Mouse (Mus musculus): ENCODE results near the gene Stk11.
A peak's percentile ranks its signal among the peaks of the same experiment; 100 is the strongest.

The Stk11 gene

DNA sequence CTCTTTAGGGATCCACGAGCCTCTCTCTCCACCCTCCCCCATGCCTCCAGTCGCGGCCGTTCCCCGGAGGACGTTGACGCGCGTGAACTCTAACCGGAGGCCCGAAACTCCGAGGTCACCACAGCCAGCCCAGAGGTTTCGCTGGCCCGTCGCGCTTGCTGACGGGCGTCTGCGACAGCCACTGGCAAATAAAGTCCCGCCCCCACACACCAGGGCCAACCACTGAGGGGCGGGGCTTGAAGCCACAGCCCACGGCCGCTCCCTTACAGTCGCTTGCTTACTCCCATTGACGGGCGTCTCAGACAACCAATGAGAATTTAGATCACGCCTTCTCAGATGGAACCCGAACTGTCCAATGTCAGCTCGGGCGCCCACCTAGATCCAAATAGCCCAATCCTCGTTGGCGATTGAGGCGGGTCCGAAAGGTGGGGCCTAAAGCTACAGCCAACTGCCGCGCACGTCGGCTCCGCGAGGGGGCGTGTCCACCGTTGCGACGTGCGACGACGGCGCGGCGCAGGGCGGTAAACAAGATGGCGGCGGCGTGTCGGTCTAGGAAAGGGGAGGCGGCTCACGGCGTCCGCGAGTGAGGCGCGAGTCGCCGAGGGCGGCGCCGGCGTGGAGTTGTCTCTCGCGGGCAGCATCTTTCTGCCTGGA is at the start of gene Stk11:
Gene Stk11 (plus strand): TSS at position 514 of the 654 bp plus-strand sequence.
- DNase-seq (ENCODE audit: low read depth): peak; percentile 100

- DNase-seq (ENCODE audit: low read depth): no peak
Measured at GRCm38 (mm10) chr10:80069251-80069650, 46.4 kb upstream of the Stk11 start.

- no peak for DNase-seq (ENCODE audit: low read depth)
Measured at GRCm38 (mm10) chr10:80069948-80070450, 45.6 kb upstream of the Stk11 start.

DNA sequence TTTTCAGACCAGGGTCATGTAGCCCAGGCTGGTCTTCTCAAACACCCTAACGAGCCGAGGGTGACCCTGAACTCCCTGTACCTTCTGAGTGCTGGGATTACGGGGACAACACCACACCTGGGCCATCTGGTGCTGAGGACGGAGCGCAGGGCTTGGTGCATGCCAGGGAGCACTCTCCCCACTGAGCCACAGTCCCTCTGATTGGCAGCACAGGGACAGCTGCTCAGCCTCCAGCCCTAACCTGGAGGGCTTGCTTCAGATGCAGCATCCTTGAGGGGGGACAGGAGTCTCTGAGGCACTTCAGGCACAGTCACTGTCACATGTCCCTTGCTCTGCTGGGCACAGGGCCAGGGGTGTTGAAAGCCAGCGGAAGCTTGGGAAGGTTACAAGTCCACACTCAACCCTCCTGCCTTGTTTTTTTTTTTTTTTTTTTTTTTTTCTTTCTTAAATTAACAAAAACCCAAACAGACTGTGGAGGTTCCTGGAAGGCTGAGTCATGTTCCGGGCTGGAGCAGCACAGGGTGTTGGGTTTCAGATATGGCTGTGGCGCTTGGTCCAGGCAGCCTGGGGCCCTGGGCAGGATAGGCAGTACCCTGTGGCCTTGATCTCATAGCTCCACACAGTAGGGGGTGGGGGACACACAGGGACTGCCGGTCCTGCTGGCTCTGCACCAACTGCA is 44.6 kb upstream of the Stk11 start:
- peak; percentile 77 for DNase-seq (ENCODE audit: low read depth)

DNA sequence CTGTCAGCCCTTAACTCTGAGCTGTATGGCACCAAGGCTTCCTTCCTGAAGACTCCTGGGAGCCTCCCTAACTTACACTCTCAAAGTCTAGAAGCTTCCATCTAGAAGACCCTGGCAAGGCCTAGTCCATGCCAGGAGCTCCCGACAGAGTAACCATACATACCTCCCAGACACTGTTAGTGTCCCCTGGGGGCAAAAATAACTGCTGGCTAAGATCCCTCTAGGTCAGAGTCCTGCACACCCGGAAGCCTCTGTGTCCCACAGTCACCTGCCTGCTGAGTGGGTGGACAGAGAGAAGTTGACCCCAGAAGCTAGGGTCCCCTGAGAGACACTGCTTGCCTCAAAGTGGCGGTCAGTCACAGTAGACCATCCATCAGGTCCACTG is 44.1 kb upstream of the Stk11 start:
- DNase-seq (ENCODE audit: low read depth): no peak

DNA sequence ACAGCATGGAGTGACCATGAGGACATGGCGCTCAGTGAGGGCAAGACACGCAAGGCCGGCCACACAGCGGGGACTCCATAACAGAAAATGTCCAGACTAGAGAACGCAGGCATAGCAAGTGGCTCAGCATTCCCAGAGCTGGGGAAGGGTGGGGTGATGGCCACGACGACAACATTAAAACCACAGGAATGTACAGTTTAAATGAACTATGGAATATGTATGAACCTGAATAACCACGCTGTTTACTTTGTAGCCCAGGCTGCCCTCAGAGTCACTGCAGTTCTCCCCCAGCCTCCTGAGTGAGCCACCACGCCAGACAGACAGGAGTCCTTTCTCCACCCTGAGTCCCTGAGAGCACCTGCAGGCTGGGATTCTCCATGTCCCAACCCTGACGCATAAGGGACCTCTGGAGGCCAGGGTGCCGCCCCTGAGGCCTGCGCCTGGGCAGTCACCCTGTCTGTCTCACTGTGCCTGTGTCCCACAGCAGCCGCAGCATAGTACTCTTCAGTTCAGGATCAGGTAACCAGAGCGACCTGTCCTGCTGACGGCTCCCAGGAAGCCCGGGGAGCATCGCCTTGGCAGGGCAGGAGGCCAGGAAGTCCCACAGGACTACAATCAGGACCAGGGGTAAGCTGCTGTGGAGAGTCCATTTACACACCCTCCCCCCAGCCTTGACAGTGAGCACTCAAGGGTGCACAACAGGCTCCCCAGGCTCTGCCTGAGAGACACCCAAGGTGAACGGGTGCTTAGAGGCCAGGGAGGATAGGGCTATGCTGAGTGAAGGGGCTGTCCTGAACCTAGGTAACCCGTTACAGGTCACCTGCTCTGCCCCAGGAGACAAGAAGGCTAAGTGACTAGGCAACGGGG is 42.7 kb upstream of the Stk11 start:
- no peak for DNase-seq (ENCODE audit: low read depth)

- peak; percentile 41 for DNase-seq (ENCODE audit: low read depth)
Measured at GRCm38 (mm10) chr10:80074813-80075601, 40.6 kb upstream of the Stk11 start.

GRCm38 (mm10) chr10:80075924-80076323 is 39.7 kb upstream of the Stk11 start:
- DNase-seq (ENCODE audit: low read depth): no peak

- no peak for DNase-seq (ENCODE audit: low read depth)
Measured at GRCm38 (mm10) chr10:80076386-80076785, 39.2 kb upstream of the Stk11 start.

DNA sequence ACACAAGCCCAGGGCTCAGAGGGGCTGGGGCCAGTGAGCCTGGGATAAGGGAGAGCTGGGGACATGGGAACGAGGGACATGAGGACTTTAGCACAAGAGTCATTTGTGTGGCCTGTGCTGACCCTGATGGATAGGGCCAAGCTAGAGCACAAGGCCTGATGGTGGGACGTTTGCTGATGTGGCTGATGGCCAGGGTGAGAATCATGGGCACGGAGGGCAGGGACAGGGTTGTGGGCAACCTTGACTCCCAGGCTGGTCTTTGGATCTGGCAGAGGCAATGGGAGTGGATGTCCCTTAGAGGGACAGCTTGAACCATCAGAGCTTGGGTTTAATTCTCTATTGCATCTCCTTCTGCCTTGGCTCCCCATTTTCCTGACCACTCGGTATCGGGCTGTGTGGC is 38.3 kb upstream of the Stk11 start:
- DNase-seq (ENCODE audit: low read depth): no peak

DNA sequence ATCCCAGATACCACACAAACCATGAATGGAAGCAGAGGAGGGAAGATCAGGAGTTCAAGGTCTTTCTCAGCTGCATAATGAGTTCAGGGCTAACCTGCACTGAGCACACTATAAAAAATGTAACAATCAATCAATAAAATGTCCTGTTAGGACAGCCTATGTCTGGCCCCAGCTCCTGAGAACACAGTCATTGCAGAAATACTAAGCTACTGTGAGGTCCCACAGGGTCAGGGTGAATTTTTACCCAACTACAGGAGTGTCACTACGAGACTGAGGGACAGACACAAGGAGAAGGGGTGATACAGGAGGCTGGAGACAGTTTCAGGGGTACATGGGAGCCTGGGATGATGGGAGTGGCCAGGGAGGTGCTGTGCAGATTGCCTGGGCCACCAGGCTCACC is 37.2 kb upstream of the Stk11 start:
- DNase-seq (ENCODE audit: low read depth): no peak

DNA sequence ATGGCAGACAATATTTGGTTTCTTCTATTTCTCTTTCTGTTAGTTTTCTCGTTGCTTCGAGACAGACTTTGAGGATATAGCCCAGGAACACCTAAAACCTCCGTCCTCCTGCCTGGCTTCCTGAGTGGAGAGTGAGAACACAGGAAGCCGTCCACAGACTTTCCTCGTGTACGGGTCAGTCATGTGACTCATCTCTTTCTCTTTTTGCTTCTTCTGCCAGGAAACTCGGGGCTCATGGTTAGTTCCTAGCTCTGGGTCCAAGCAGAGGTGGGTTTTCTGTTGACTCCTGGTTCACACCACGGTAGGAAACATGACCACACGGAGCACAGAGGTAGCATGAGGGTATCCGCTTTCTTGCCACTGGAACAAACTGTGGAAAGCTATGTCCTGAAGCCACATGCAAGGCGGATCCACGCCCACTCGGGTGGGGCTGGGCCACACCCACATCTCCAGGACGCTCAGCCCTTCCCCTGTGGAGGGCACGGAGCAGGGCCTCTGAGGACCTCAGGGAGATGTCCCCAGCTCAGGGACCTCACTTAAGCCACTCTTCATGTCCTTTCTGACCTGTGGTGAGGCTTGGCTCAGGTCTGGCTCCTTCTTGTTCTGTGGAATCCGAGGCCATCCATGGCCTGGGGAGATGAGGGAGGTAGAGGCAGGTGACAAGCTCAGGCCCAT is 35.1 kb upstream of the Stk11 start:
- peak; percentile 49 for DNase-seq (ENCODE audit: low read depth)

DNA sequence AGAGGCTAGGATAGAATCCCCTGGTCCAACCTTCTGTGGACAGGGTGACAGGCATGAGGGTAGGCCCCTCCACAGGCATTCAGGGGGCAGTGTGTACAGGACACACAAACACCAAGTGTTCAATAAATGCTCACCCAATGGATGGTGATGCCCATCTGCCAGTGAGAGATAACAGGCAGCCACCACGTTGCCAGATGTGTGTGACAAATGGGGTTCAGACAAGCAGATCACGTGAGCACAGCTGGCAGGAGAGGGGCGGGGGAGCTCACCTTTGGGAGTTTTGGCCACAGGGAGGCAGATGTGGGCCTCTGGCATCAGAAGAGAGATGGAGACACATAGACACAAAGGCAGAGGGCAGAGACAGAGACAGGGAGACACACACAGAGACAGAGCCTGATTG is 34.5 kb upstream of the Stk11 start:
- peak; percentile 85 for DNase-seq (ENCODE audit: low read depth)

DNA sequence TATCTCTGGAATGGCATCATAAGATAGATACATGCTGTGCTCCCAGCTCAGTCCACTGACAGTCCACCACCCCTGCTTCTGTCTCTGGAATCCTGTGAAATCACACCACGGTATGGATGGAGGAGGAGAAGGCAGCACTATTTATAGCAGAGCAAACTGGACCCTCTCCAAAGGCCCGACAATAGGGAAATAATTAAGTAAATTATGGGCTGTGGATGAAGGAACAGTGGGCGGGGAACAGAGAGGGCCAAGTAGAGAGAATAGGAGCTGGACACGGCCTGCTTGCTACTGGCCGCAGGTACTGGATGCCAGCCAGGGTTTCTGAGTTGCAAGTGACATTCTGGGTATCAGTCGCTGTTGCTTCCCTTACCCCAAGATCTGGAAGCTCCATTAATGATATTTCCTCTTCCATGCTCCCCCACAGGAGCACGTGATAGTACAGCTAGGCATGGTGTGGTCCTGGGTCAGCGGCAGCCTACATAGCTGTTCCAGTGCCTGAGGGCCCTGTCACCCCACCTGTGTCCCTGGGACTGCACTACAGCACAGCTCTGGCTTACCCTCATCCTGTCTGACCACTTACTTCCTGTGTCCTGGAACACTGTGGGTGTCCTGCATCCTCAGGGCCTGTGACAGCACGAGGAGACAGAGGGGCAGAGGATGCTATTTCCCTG is 30.7 kb upstream of the Stk11 start:
- DNase-seq (ENCODE audit: low read depth): no peak

GRCm38 (mm10) chr10:80086847-80087246 is 28.8 kb upstream of the Stk11 start:
- DNase-seq (ENCODE audit: low read depth): no peak

- no peak for DNase-seq (ENCODE audit: low read depth)
Measured at GRCm38 (mm10) chr10:80087483-80087882, 28.1 kb upstream of the Stk11 start.

DNA sequence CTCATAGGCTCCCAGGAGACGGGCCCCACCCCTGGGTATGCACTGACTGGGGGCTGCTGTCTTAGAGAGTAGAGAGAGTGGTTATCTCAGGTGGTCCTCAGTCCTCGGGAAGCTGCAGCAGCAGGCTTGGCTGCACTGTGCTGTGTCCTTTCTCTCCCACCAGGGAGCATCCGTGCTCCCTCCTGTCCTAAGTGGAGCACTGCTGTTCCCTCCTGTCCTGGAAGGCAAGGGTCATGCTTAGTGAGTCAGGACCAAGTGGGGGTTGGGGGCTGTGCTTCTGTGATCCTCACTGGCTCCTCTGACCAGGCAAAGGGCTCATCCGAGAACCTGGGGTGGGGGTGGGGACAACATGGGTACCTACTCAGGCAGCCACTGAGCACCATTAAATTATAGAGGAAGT is 26.5 kb upstream of the Stk11 start:
- no peak for DNase-seq (ENCODE audit: low read depth)

- DNase-seq (ENCODE audit: low read depth): no peak
Measured at GRCm38 (mm10) chr10:80091527-80091926, 24.1 kb upstream of the Stk11 start.

DNA sequence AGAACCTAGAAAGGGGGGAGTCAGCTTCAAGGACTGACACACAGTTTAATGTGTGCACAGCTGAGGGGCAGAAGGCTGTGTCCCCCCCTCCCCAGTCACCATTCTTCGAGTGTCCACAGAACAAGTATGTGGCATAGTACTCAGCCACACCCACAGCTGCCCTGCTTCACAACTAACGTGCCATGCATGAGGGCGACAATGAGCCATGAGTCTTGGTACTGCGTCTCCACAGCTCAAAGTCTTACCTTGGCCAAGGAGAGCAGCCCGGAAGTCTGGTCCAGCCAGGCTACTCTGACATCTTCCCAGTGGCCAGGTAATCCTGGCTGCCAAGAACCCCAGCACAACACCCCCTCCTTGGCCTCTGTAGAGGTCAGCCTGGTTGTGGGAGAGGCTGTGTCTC is 22.9 kb upstream of the Stk11 start:
- DNase-seq (ENCODE audit: low read depth): no peak

GRCm38 (mm10) chr10:80094085-80094484 is 21.5 kb upstream of the Stk11 start:
- DNase-seq (ENCODE audit: low read depth): no peak

- DNase-seq (ENCODE audit: low read depth): no peak
Measured at GRCm38 (mm10) chr10:80094684-80095083, 20.9 kb upstream of the Stk11 start.
